Mouse (Mus musculus): ENCODE data around the gene Ube2u.

Gene Ube2u

DNA sequence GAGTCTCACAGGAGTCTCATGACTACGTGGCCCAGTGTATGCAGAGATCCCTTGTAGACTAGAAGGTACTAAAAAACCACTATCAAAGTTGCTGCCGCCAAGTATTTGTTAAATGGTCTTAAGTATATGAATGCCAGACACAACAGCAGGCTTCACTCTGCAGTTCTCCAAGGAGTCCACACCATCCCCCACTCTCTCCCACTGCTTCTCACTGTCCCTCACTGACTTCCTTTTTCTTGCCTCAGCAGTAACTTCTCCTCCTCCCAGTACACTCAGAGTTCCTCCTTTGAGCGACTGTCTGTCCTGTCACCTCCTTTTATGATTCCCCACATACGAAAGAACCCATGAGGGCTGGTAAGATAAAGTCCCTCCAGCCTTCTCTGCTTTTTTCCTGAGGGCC, 69.3 kb downstream of the Ube2u start:
- no peak for DNase-seq (ENCODE audit: low spot score)

DNA sequence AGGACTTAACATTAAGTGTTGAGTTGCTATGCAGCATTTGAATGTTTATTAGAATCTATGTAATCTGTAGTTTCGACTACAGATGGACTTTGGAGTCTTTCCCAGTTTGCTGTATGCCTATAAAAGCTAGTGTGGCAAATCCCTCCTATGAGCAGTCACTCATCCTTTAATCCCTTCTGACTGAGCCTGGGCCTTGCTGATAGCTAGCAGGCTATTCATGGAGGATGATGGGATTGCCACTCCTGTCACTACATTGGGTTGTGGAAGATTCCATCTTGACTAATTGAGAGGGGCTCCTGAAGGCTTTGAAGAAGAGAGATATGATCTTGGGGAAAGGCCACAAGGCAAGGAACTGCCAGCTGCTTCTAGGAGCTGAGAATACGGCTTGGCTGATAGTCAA, 74.6 kb downstream of the Ube2u start:
- no peak for DNase-seq (ENCODE audit: low spot score)

DNA sequence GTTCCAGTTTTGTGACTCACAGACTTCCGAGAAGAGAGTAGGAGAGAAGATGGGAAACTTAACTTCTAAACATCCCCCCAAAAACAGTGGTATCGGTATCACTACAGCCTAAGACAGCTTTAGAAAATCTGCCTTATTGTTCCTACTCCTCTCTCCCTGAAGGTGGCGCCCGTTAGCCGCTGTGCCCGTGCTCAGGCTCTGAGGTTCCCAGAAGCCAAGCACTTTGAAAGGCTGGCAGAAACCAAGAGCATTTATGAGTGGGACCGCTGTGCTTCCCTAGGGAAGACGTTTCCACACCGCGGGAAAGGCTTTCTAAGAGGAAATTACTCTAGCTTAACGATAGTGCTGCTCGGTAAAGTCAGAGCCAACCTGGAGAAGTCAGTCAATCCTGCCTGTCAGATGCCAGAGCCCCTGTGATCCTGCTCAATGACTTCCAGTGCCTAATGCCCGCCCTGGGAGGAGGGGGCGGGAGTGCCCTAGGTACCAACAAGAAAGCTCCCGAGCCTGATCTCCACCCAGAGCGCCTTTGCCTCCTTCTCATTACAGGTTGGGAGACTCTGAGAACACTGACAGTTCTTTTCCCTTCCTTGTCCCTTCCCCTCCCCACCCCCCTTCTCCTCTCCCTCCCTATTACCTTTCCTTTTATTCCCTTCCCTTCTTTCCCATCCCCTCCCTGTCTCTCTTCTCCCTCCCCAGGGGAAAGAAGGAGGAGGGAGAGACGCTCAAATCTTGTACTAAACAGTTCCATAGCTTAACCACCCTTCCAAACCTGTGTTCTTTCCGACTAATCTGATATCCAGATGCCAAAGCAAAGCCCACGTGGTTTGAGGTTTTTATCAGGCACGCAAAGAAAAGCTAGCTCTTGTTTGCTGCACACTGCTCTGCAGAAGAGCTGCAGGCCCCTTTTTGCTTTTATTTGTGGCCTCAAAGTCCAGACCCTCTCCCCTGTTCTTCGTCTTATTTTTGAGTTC, 109.9 kb downstream of the Ube2u start:
- peak; percentile 1 for DNase-seq (ENCODE audit: low spot score)

DNA sequence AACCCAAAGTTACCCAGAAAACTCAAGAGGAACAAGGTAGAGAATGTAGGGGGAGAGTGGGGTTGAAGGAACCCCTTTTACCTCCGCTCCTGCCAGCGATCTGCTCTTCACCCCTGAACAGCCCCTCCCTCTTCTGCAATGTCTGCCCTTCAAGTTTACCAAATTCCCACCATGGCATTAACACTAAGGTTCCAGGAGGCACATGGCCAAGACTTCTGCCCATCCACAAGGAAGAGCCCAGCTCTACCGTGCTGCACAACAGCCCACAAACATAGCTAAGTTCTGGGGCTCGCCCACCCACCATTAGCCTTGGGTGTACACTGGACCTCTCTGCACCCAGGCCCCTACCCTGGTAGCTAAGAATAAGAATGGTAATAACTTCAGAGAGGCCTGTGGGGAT, 117.1 kb downstream of the Ube2u start:
- no peak for DNase-seq (ENCODE audit: low spot score)

GRCm38 (mm10) chr4:100596630-100597029, 118.0 kb downstream of the Ube2u start:
- no peak for DNase-seq (ENCODE audit: low spot score)

- DNase-seq (ENCODE audit: low spot score): no peak
Measured at GRCm38 (mm10) chr4:100597049-100597448, 118.4 kb downstream of the Ube2u start.
